In the genomic region with DNA sequence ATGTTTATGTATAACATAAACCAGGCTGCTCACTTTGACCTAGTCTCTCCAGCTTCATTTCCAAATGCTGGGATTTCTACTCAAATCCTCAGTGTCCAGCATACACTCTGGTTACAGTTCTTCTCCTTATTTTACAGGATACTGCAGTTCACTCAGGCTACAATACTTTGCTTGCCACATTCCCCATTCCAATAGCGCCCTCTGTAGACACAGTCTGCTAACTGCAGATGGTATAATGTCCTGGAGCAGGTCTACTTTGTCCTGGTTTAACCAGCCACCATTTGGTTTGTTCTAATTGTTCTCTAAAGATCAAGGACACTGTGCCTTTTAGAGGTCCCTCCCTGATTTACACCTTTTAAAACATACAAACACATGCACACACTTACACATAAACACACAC, we compare ENCODE assay signal across 8 mouse cellular contexts. TPM values are rescaled to one million over a fixed set of nuclear protein-coding genes. Genes with fewer than 3 reads are reported as not detected.
DNase-seq lines count a peak whose midpoint lies in the region; ATAC-seq and TF ChIP-seq lines count a peak whose summit lies in the region.

No protein-coding gene starts in this region.

- 0% methylated on average over 1 of the region's 1 CpGs for WGBS in lung, embryonic 14.5 days
- WGBS in lung, adult 2 months, result 3% methylated on average over 1 of the region's 1 CpGs

- no peak overlapping the region for H3K4me2 ChIP-seq in lung, embryonic 14.5 days

- intact Hi-C loops in gastrocnemius, postnatal 36 days (cut with DNase I), result no loop called here

- no peaks in the 10 kb centered on the region for H3K9me3 ChIP-seq in lung, embryonic 14.5 days (ENCODE audit: low read depth, low read length)

- H3K4me3 ChIP-seq in lung, embryonic 14.5 days (ENCODE audit: low read depth, low read length), result no peak overlapping the region
- H3K4me3 ChIP-seq in lung, adult 2 months (replicated peaks; ENCODE audit: extremely low read depth, low read depth, low read length), result no peak overlapping the region

- TF ChIP-seq CTCF in lung, embryonic 14.5 days (IDR thresholded peaks at IDR 0.05; ENCODE audit: low read depth), result peak; percentile 55
- TF ChIP-seq CTCF in lung, adult 2 months (IDR thresholded peaks at IDR 0.05; ENCODE audit: insufficient read depth, low read length), result no peak

- no peak for TF ChIP-seq POLR2A in lung, adult 2 months (IDR thresholded peaks at IDR 0.05; ENCODE audit: borderline replicate concordance, extremely low read depth, low read depth, low read length)

- H3K27me3 ChIP-seq in lung, embryonic 14.5 days (ENCODE audit: insufficient read depth, low read length), result no peaks in the 10 kb centered on the region

- H3K4me1 ChIP-seq in lung, embryonic 14.5 days (ENCODE audit: insufficient read depth), result no peaks in the 10 kb centered on the region
- H3K4me1 ChIP-seq in lung, adult 2 months (ENCODE audit: control insufficient read depth, insufficient read depth, low read length), result no peaks in the 10 kb centered on the region

- DNase-seq in frontal cortex, postnatal 36 days (ENCODE audit: low spot score in 2 of 2), result peak; percentile 16 to 36
- peak; percentile 51 for DNase-seq in lung, embryonic 14.5 days
- no peak for DNase-seq in lung, adult 2 months
- DNase-seq in adrenal gland, adult 18-20 months (ENCODE audit: low spot score in 2 of 2), result peak; percentile 31
- DNase-seq in layer of hippocampus, postnatal 14 days (ENCODE audit: low spot score in 2 of 2), result peak; percentile 7 to 40
- peak; percentile 59 to 67 for DNase-seq in thymus, postnatal 10 days (ENCODE audit: low spot score in 2 of 2)
- no peak for DNase-seq in gastrocnemius, postnatal 36 days

- no peak for ATAC-seq in frontal cortex, adult (ENCODE audit: low TSS enrichment)
- ATAC-seq in lung, embryonic 14.5 days (ENCODE audit: insufficient read depth), result no peak

- no peak overlapping the region for H3K9ac ChIP-seq in lung, embryonic 14.5 days

- H3K36me3 ChIP-seq in lung, embryonic 14.5 days (ENCODE audit: insufficient read depth), result no peaks in the 10 kb centered on the region

- no peak overlapping the region for H3K27ac ChIP-seq in lung, embryonic 14.5 days (ENCODE audit: low read depth)

RNA-seq across cellular contexts. Expression of gene Dmbt1, which starts 44.1 kb away (rescaled TPM):
- polyA plus RNA-seq in lung, embryonic 14.5 days (2014; fragmentation: Nextera tagmentation; extraction: Ambion mirVana), result not detected in 2 replicates
- polyA plus RNA-seq in lung, adult 2 months (2012; rRNA removed), result 0.12 and 4.0 TPM in 2 replicates
- not detected for total RNA-seq in adrenal gland, adult 18-20 months (2021)
- total RNA-seq in layer of hippocampus, postnatal 14 days (2021), result not detected
- not detected for total RNA-seq in gastrocnemius, postnatal 36 days (2021)

Comparison
In these comparisons a context has a peak if more than half of its experiments do, and no peak if none do; other contexts are left out.
1. DNase-seq: peak in frontal cortex, postnatal 36 days (2 of 2), lung, embryonic 14.5 days (single experiment), adrenal gland, adult 18-20 months (2 of 2), layer of hippocampus, postnatal 14 days (2 of 2) and thymus, postnatal 10 days (2 of 2); none in lung, adult 2 months (single experiment) and gastrocnemius, postnatal 36 days (0 of 2).